18 mouse cellular contexts compared by ENCODE assay signal in the genomic region with DNA sequence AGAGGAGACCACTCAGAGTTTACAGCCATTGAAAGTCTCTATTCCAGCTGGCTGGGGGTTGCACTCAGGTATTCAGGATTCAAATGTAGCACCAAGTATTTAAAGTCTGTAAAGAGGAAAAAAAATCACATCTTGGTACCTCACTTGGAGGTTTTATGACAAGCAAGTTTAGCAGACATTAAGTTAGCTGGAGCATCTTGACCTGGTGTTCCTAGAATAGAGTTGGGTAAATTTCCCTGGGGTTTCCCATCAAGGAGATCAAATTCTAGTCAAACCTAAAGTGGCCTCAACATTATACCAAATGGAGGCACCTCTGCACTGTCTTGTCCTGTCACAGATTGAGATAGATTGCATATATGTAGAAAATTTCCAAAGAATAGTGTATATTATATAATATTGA.
DNase-seq lines count a peak whose midpoint lies in the region; ATAC-seq and TF ChIP-seq lines count a peak whose summit lies in the region.
"Had no signal": no experiment of that assay in that cellular context is flagged by ENCODE, and none has a peak within 500 bp of the region (broad histone marks: within the 10 kb centered on the region; RNA-seq: fewer than 3 reads in every experiment).

No protein-coding gene starts in this region.

- H3K9ac ChIP-seq in CH12.LX (ENCODE audit: insufficient read depth, low read depth) = no peak overlapping the region
- no peak overlapping the region for H3K9ac ChIP-seq in forebrain, embryonic 14.5 days (ENCODE audit: low read length)

- no peak overlapping the region for H3K4me3 ChIP-seq in CH12.LX (replicated peaks in 1 of 3; ENCODE audit: low read depth in 2 of 3, low read length in 2 of 3, poor library complexity in 1 of 3)
- no peak overlapping the region for H3K4me3 ChIP-seq in forebrain, embryonic 14.5 days (ENCODE audit: low read depth, low read length)

- H3K27me3 ChIP-seq in CH12.LX (replicated peaks) = no peaks in the 10 kb centered on the region
- no peaks in the 10 kb centered on the region for H3K27me3 ChIP-seq in forebrain, embryonic 14.5 days (replicated peaks; ENCODE audit: control insufficient read depth, insufficient read depth, low read length)
- H3K27me3 ChIP-seq: Patski had no signal

- no peak for TF ChIP-seq EP300 in CH12.LX (IDR thresholded peaks at IDR 0.05; ENCODE audit: low read length)

- H3K9me3 ChIP-seq in CH12.LX (replicated peaks; ENCODE audit: low read length) = no peaks in the 10 kb centered on the region
- H3K9me3 ChIP-seq in forebrain, embryonic 14.5 days (replicated peaks; ENCODE audit: control insufficient read depth, low read length) = no peaks in the 10 kb centered on the region
- H3K9me3 ChIP-seq: G1E had no signal

- peak overlapping the region; percentile 32; the same call in 1 of the 2 replicates for H3K4me2 ChIP-seq in CH12.LX (ENCODE audit: insufficient read depth, low read depth, poor library complexity, severe bottlenecking)
- H3K4me2 ChIP-seq in forebrain, embryonic 14.5 days (ENCODE audit: low read length) = no peak overlapping the region

- dilution Hi-C loops in CH12.LX (cut with MboI; ENCODE audit: extremely low pct_ligation_motif_present, extremely low pct_unique_long_range_greater_than_20kb, low sequenced_read_pairs) = no loop called here

- DNase-seq in CH12.LX (ENCODE audit: extremely low read depth) = no peak
- DNase-seq in forebrain, embryonic 14.5 days (ENCODE audit: low spot score) = no peak
- DNase-seq: adrenal gland, adult 2 months; adrenal gland, adult 8-10 months; adrenal gland, postnatal 10 days; adrenal gland, postnatal 14 days; adrenal gland, postnatal 25 days; adrenal gland, postnatal 36 days; B cell, adult 2 months; cerebellum, adult 11 months; cerebellum, adult 11-12 months; cerebellum, adult 18-20 months; cerebellum, adult 2 months; cerebellum, adult 8-10 months had no signal

- no peak for TF ChIP-seq RAD21 in CH12.LX (IDR thresholded peaks at IDR 0.05; ENCODE audit: low read depth, low read length)

- ATAC-seq in forebrain, embryonic 14.5 days = no peak
- ATAC-seq: activated CD4-positive, CD25-positive, alpha-beta regulatory T cell, adult 4 months; CD4-positive, CD25-positive, alpha-beta regulatory T cell, adult 4 months; Patski had no signal

- in situ Hi-C loops in CH12.LX (cut with MboI; ENCODE audit: low pct_ligation_motif_present, low pct_unique_long_range_greater_than_20kb, low sequenced_read_pairs) = loop anchor here (10.0 kb wide), 2 partner anchors 99 to 201 kb away; no protein-coding TSS in a partner anchor

- peaks cover 18 to 64% of the 10 kb centered on the region in 2 experiments for H3K4me1 ChIP-seq in CH12.LX (ENCODE audit: control insufficient read depth in 1 of 2, insufficient read depth in 2 of 2)
- no peaks in the 10 kb centered on the region for H3K4me1 ChIP-seq in forebrain, embryonic 14.5 days (ENCODE audit: control insufficient read depth, insufficient read depth, low read length)

- no peaks in the 10 kb centered on the region for H3K79me2 ChIP-seq in CH12.LX (replicated peaks; ENCODE audit: control insufficient read depth, extremely low read depth, insufficient read depth, poor library complexity, severe bottlenecking)

- TF ChIP-seq CTCF in CH12.LX (conservative IDR thresholded peaks at IDR 0.05 in 1 of 2, IDR thresholded peaks at IDR 0.05 in 1 of 2; ENCODE audit: low read depth in 2 of 2, low read length in 2 of 2) = no peak

- H3K27ac ChIP-seq in CH12.LX (ENCODE audit: insufficient read depth, low read depth) = no peak overlapping the region
- no peak overlapping the region for H3K27ac ChIP-seq in forebrain, embryonic 14.5 days (ENCODE audit: low read depth, low read length)

- no peaks in the 10 kb centered on the region for H3K36me3 ChIP-seq in CH12.LX (replicated peaks in 1 of 2; ENCODE audit: control insufficient read depth in 1 of 2, insufficient read depth in 1 of 2, low read length in 1 of 2)
- no peaks in the 10 kb centered on the region for H3K36me3 ChIP-seq in forebrain, embryonic 14.5 days (ENCODE audit: control insufficient read depth, insufficient read depth, low read length)
- H3K36me3 ChIP-seq: G1E had no signal

- TF ChIP-seq POLR2A in CH12.LX (IDR thresholded peaks at IDR 0.05; ENCODE audit: low read depth, low read length) = no peak

TF ChIP-seq in CH12.LX, 34 proteins besides CTCF, POLR2A, EP300 and RAD21:
- TF ChIP-seq IRF4 (IDR thresholded peaks at IDR 0.05; ENCODE audit: low read depth, low read length) (peak; percentile 53; the same call in 1 of the 2 replicates), E2F4 (IDR thresholded peaks at IDR 0.05; ENCODE audit: insufficient replicate concordance, low read depth, low read length) (no peak), USF2 (conservative IDR thresholded peaks at IDR 0.05; ENCODE audit: low read depth, low read length) (no peak), MAX (IDR thresholded peaks at IDR 0.05; ENCODE audit: low read length) (no peak), GABPA (IDR thresholded peaks at IDR 0.05; ENCODE audit: insufficient replicate concordance, low read depth, low read length) (no peak), ZC3H11A (IDR thresholded peaks at IDR 0.05; ENCODE audit: low read depth, low read length) (no peak), MXI1 (IDR thresholded peaks at IDR 0.05; ENCODE audit: low read depth, low read length) (no peak), ZKSCAN1 (IDR thresholded peaks at IDR 0.05; ENCODE audit: borderline replicate concordance, low read depth, low read length) (no peak), MYC (IDR thresholded peaks at IDR 0.05; ENCODE audit: low read depth, low read length) (no peak), KAT2A (IDR thresholded peaks at IDR 0.05; ENCODE audit: insufficient replicate concordance, low read length) (no peak), ZNF384 (IDR thresholded peaks at IDR 0.05; ENCODE audit: low read depth, low read length) (peak; percentile 75), HCFC1 (IDR thresholded peaks at IDR 0.05; ENCODE audit: low read depth, low read length) (no peak), NRF1 (IDR thresholded peaks at IDR 0.05; ENCODE audit: low read depth, low read length) (no peak), USF1 (IDR thresholded peaks at IDR 0.05; ENCODE audit: low read depth, low read length) (no peak), JUN (IDR thresholded peaks at IDR 0.05; ENCODE audit: insufficient read depth, low read depth, low read length) (no peak), MAFK (IDR thresholded peaks at IDR 0.05; ENCODE audit: insufficient replicate concordance, low read length) (no peak), MAZ (IDR thresholded peaks at IDR 0.05; ENCODE audit: low read depth, low read length) (no peak), CHD2 (IDR thresholded peaks at IDR 0.05; ENCODE audit: low read length) (no peak), SIN3A (IDR thresholded peaks at IDR 0.05; ENCODE audit: low read length) (no peak), PAX5 (IDR thresholded peaks at IDR 0.05; ENCODE audit: low read length) (no peak), RCOR1 (conservative IDR thresholded peaks at IDR 0.05; ENCODE audit: low read depth, low read length) (no peak), ETS1 (conservative IDR thresholded peaks at IDR 0.05; ENCODE audit: low read depth, low read length) (peak; percentile 62; the same call in 1 of the 2 replicates), BHLHE40 (IDR thresholded peaks at IDR 0.05; ENCODE audit: low read depth, low read length) (no peak), ELF1 (IDR thresholded peaks at IDR 0.05; ENCODE audit: low read depth, low read length) (no peak), POLR2AphosphoS2 (IDR thresholded peaks at IDR 0.05; ENCODE audit: low read depth, low read length) (no peak), TCF12 (IDR thresholded peaks at IDR 0.05; ENCODE audit: low read depth, low read length) (no peak), CHD1 (IDR thresholded peaks at IDR 0.05; ENCODE audit: low read depth, low read length) (no peak), JUND (conservative IDR thresholded peaks at IDR 0.05; ENCODE audit: low read depth, low read length) (no peak), UBTF (IDR thresholded peaks at IDR 0.05; ENCODE audit: low read depth, low read length) (no peak), NELFE (IDR thresholded peaks at IDR 0.05; ENCODE audit: low read depth, low read length) (no peak), MEF2A (IDR thresholded peaks at IDR 0.05; ENCODE audit: borderline replicate concordance, low read depth, low read length) (peak; percentile 94), SMC3 (IDR thresholded peaks at IDR 0.05; ENCODE audit: low read depth, low read length) (no peak), TBP (conservative IDR thresholded peaks at IDR 0.05; ENCODE audit: low read depth, low read length) (0 out of 2 replicates have a peak, but pooled peaks have one; percentile 16), ZMIZ1 (IDR thresholded peaks at IDR 0.05; ENCODE audit: low read depth, low read length) (no peak)
